Mouse (Mus musculus): ENCODE results near the gene Olfr166. TPM values are rescaled to one million over a fixed set of nuclear protein-coding genes. Genes with fewer than 3 reads are reported as not detected.

Olfr166 gene
- not detected for total RNA-seq (2023)

GRCm38 (mm10) chr16:19483394-19483793 is at the start of gene Olfr166:
Gene Olfr166, plus strand, starts transcription at chr16:19483694.

DNA sequence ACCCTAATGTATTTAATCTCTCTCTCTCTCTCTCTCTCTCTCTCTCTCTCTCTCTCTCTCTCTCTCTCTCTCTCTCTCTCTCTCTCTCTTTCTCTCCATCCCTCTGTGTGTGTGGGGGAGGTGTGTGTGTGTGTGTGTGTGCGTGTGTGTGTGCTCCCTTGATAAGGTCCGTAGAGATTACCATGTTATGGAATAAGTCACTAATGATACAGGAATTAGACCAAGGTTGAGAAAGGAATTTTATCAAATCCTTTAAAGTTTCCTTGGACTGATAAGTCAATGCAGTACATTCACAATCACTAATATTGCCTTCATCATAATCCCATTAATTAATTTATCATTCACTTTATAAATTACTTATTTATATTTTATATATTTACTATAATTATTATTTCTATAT is 38.7 kb downstream of the Olfr166 start, which contains the start of gene Olfr167:
Gene Olfr167 (minus strand): TSS at position 101 of the 400 bp plus-strand sequence.

GRCm38 (mm10) chr16:19535455-19535854 is 52.0 kb downstream of the Olfr166 start, which contains the start of gene Olfr168:
Gene Olfr168, minus strand, starts transcription at chr16:19535555.

Other genes with a start within 250 kb of the Olfr166 start
- not detected for gene Olfr164, start 169.6 kb upstream of the Olfr166 start, total RNA-seq (2023)
- not detected for gene Olfr165, start 60.6 kb upstream of the Olfr166 start, total RNA-seq (2023)
- gene Olfr167, start 38.6 kb downstream of the Olfr166 start, total RNA-seq (2023) = not detected
- not detected for gene Olfr168, start 51.9 kb downstream of the Olfr166 start, total RNA-seq (2023)
- not detected for gene Olfr169, start 88.1 kb downstream of the Olfr166 start, total RNA-seq (2023)
- gene Olfr170, start 128.2 kb downstream of the Olfr166 start, total RNA-seq (2023) = not detected
- gene Olfr171, start 146.2 kb downstream of the Olfr166 start, total RNA-seq (2023) = not detected
- gene Lamp3, start 222.7 kb downstream of the Olfr166 start, total RNA-seq (2023) = not detected